Mouse (Mus musculus): ENCODE measurements around the gene Ephb2. TPM values are rescaled to one million over a fixed set of nuclear protein-coding genes. Genes with fewer than 3 reads are reported as not detected.

Gene Ephb2
- total and polyA plus RNA-seq, 3 experiments, result 0.08 TPM; not detected in 2

- no peaks in the 10 kb centered on the region for H3K79me2 ChIP-seq (replicated peaks; ENCODE audit: control insufficient read depth, extremely low read depth, insufficient read depth, poor library complexity, severe bottlenecking)
- no peaks in the 10 kb centered on the region for H3K9me3 ChIP-seq (replicated peaks; ENCODE audit: low read length)
- peaks cover 13 to 38% of the 10 kb centered on the region in 2 experiments for H3K4me1 ChIP-seq (ENCODE audit: control insufficient read depth in 1 of 2, insufficient read depth in 2 of 2)
- no peak overlapping the region for H3K9ac ChIP-seq (ENCODE audit: insufficient read depth, low read depth)
- in situ Hi-C loops (cut with MboI; ENCODE audit: low pct_ligation_motif_present, low pct_unique_long_range_greater_than_20kb, low sequenced_read_pairs) (no loop called here), dilution Hi-C loops (cut with MboI; ENCODE audit: extremely low pct_ligation_motif_present, extremely low pct_unique_long_range_greater_than_20kb, low sequenced_read_pairs) (no loop called here)
- no peak overlapping the region for H3K4me2 ChIP-seq (ENCODE audit: insufficient read depth, low read depth, poor library complexity, severe bottlenecking)
- no peak for DNase-seq (ENCODE audit: extremely low read depth)
- H3K27me3 ChIP-seq (replicated peaks), result peaks cover 7% of the 10 kb centered on the region
- H3K36me3 ChIP-seq (replicated peaks in 1 of 2; ENCODE audit: control insufficient read depth in 1 of 2, insufficient read depth in 1 of 2, low read length in 1 of 2), result no peaks in the 10 kb centered on the region
- no peak overlapping the region for H3K4me3 ChIP-seq (replicated peaks in 1 of 3; ENCODE audit: low read depth in 2 of 3, low read length in 2 of 3, poor library complexity in 1 of 3)
- TF ChIP-seq PAX5 (IDR thresholded peaks at IDR 0.05; ENCODE audit: low read length), result no peak
- TF ChIP-seq RAD21 (IDR thresholded peaks at IDR 0.05; ENCODE audit: low read depth, low read length), result no peak
- no peak for TF ChIP-seq CHD2 (IDR thresholded peaks at IDR 0.05; ENCODE audit: low read length)
- TF ChIP-seq TBP (conservative IDR thresholded peaks at IDR 0.05; ENCODE audit: low read depth, low read length), result no peak
- TF ChIP-seq E2F4 (IDR thresholded peaks at IDR 0.05; ENCODE audit: insufficient replicate concordance, low read depth, low read length), result no peak
- no peak for TF ChIP-seq MEF2A (IDR thresholded peaks at IDR 0.05; ENCODE audit: borderline replicate concordance, low read depth, low read length)
- no peak for TF ChIP-seq JUN (IDR thresholded peaks at IDR 0.05; ENCODE audit: insufficient read depth, low read depth, low read length)
- TF ChIP-seq BHLHE40 (IDR thresholded peaks at IDR 0.05; ENCODE audit: low read depth, low read length), result no peak
- no peak for TF ChIP-seq ELF1 (IDR thresholded peaks at IDR 0.05; ENCODE audit: low read depth, low read length)
- no peak for TF ChIP-seq SIN3A (IDR thresholded peaks at IDR 0.05; ENCODE audit: low read length)
- TF ChIP-seq ETS1 (conservative IDR thresholded peaks at IDR 0.05; ENCODE audit: low read depth, low read length), result no peak
- H3K27ac ChIP-seq (ENCODE audit: insufficient read depth, low read depth), result no peak overlapping the region
These were observed 134.6 kb downstream of the Ephb2 start for GRCm38 (mm10) chr4:136701236-136701635.

GRCm38 (mm10) chr4:136699084-136699450 is 136.7 kb downstream of the Ephb2 start:
- dilution Hi-C loops (cut with MboI; ENCODE audit: extremely low pct_ligation_motif_present, extremely low pct_unique_long_range_greater_than_20kb, low sequenced_read_pairs) (no loop called here), in situ Hi-C loops (cut with MboI; ENCODE audit: low pct_ligation_motif_present, low pct_unique_long_range_greater_than_20kb, low sequenced_read_pairs) (no loop called here)
- Histone ChIP-seq H3K79me2 (replicated peaks; ENCODE audit: control insufficient read depth, extremely low read depth, insufficient read depth, poor library complexity, severe bottlenecking) (no peaks in the 10 kb centered on the region), H3K27me3 (replicated peaks) (peaks cover 5% of the 10 kb centered on the region), H3K27ac (ENCODE audit: insufficient read depth, low read depth) (no peak overlapping the region), H3K4me3 (replicated peaks in 1 of 3; ENCODE audit: low read depth in 2 of 3, low read length in 2 of 3, poor library complexity in 1 of 3) (no peak overlapping the region), H3K36me3 (replicated peaks in 1 of 2; ENCODE audit: control insufficient read depth in 1 of 2, insufficient read depth in 1 of 2, low read length in 1 of 2) (no peaks in the 10 kb centered on the region), H3K9ac (ENCODE audit: insufficient read depth, low read depth) (no peak overlapping the region), H3K9me3 (replicated peaks; ENCODE audit: low read length) (no peaks in the 10 kb centered on the region), H3K4me1 (ENCODE audit: control insufficient read depth in 1 of 2, insufficient read depth in 2 of 2) (peaks cover 16 to 21% of the 10 kb centered on the region in 2 experiments), H3K4me2 (ENCODE audit: insufficient read depth, low read depth, poor library complexity, severe bottlenecking) (no peak overlapping the region)
- DNase-seq (ENCODE audit: extremely low read depth), result no peak
- TF ChIP-seq RAD21 (IDR thresholded peaks at IDR 0.05; ENCODE audit: low read depth, low read length) (no peak), E2F4 (IDR thresholded peaks at IDR 0.05; ENCODE audit: insufficient replicate concordance, low read depth, low read length) (no peak), HCFC1 (IDR thresholded peaks at IDR 0.05; ENCODE audit: low read depth, low read length) (no peak), ZMIZ1 (IDR thresholded peaks at IDR 0.05; ENCODE audit: low read depth, low read length) (no peak), USF2 (conservative IDR thresholded peaks at IDR 0.05; ENCODE audit: low read depth, low read length) (no peak)
